Mouse (Mus musculus) heart, adult 2 months (tissue): ENCODE results near the gene Amotl1. TPM values are rescaled to one million over a fixed set of nuclear protein-coding genes. Genes with fewer than 3 reads are reported as not detected.

Source experiments
- DNase-seq, 2 experiments: peaks; one replicate each; pipeline ENCODE4 v3.0.0; 2021
- H3K27ac ChIP-seq: fragments of 200-600 bp; 2 replicates; pipeline ENCODE4 v1.8.1; 2022
- H3K27me3 ChIP-seq: fragments of 200-500 bp; 2 replicates; pipeline ENCODE4 v1.6.1; 2012; ENCODE audit warnings: mild to moderate bottlenecking, low read length, inconsistent platforms, mixed read lengths; ENCODE audit not compliant: control insufficient read depth, insufficient read depth
- H3K36me3 ChIP-seq: fragments of 200-500 bp; 2 replicates; pipeline ENCODE4 v1.6.1; 2012; ENCODE audit warnings: low read length, inconsistent platforms; ENCODE audit not compliant: control insufficient read depth, insufficient read depth
- H3K4me1 ChIP-seq: fragments of 200-500 bp; 2 replicates; pipeline ENCODE4 v1.6.1; 2011; ENCODE audit warnings: low read length; ENCODE audit not compliant: control insufficient read depth, insufficient read depth
- H3K4me3 ChIP-seq: fragments of 200-600 bp; 2 replicates; pipeline ENCODE4 v1.8.1; 2022
- H3K79me2 ChIP-seq: fragments of 200-500 bp; replicated peaks from 2 replicates; pipeline ENCODE4 v1.6.1; 2012; ENCODE audit warnings: mild to moderate bottlenecking, inconsistent platforms, low read length, moderate library complexity, mixed read lengths; ENCODE audit not compliant: control insufficient read depth, insufficient read depth
- H3K9ac ChIP-seq: fragments of 200-500 bp; 2 replicates; pipeline ENCODE4 v1.6.1; 2012; ENCODE audit warnings: low read depth, mild to moderate bottlenecking, control low read depth, inconsistent platforms, low read length, mixed read lengths
- CTCF ChIP-seq: fragments of 200-600 bp; IDR thresholded peaks from 2 replicates; pipeline ENCODE4 v1.8.1; 2022; ENCODE audit warnings: antibody characterized with exemption, mild to moderate bottlenecking, moderate library complexity
- EP300 ChIP-seq: fragments of 200-500 bp; IDR thresholded peaks from 2 replicates; pipeline ENCODE4 v1.6.1; 2011; ENCODE audit warnings: low read depth, low read length, control low read depth; ENCODE audit not compliant: insufficient read depth
- POLR2A ChIP-seq: fragments of 200-500 bp; IDR thresholded peaks from 2 replicates; pipeline ENCODE4 v1.6.1; 2011; ENCODE audit warnings: mild to moderate bottlenecking, low read depth, low read length, control low read depth; ENCODE audit not compliant: insufficient read depth
- WGBS: fragments of 180-500 bp; shearing (Covaris S2); methylation state at CpG from one replicate; pipeline ENCODE4 v1.1.7; 2018; 5-methylcytosine and 5-hydroxymethylcytosine counted together
- intact Hi-C: fragments of 180-260 bp; cut with DNase I; formaldehyde crosslinking; loops from one replicate; pipeline ENCODE4 v1.15.1; 2025
- polyA plus RNA-seq: library from polyadenylated mRNA; depleted of rRNA; stranded (reverse); fragments of >200 nt; gene quantifications from 2 replicates; pipeline ENCODE4 v1.2.3, GENCODE M21; 2012; rRNA removed
- total RNA-seq, 2 experiments: library from RNA; stranded (reverse); gene quantifications; 2 replicates each; pipeline ENCODE4 v1.2.3; 2021

Gene Amotl1
- total and polyA plus RNA-seq, 3 experiments, result 27.4 to 59.5 (median 58.3) TPM

GRCm38 (mm10) chr9:14500023-14500915 is 144.6 kb downstream of the Amotl1 start, which contains the start of the genes Kdm4d and Cwc15:
Kdm4d (minus strand) TSS chr9:14500482.
Cwc15 (plus strand) TSS chr9:14500617.
- Histone ChIP-seq H3K27ac (peak within 1 kb of the TSS; percentile 70), H3K9ac (peak within 1 kb of the TSS; percentile 96), H3K4me3 (peak within 1 kb of the TSS; percentile 61), H3K4me1 (no peaks in the 10 kb centered on the region), H3K36me3 (peaks cover 5% of the 10 kb centered on the region), H3K27me3 (no peaks in the 10 kb centered on the region), H3K79me2 (peaks cover 2% of the 10 kb centered on the region)
- intact Hi-C loops, result loop anchor here (5.0 to 10.0 kb wide), 2 partner anchors 223 to 285 kb away; partner anchors contain the start of genes Ankrd49, Mre11a and Sesn3
- TF ChIP-seq CTCF, result no peak
- no peak for TF ChIP-seq EP300
- peak; percentile 78 for TF ChIP-seq POLR2A
- under 1% methylated on average over 59 of the region's 59 CpGs for WGBS
- DNase-seq, result peak; percentile 92 to 94

GRCm38 (mm10) chr9:14498896-14499705 is 145.8 kb downstream of the Amotl1 start:
- TF ChIP-seq EP300 (no peak), POLR2A (no peak), CTCF (no peak)
- Histone ChIP-seq H3K79me2 (peaks cover 2% of the 10 kb centered on the region), H3K4me3 (no peak overlapping the region), H3K36me3 (peaks cover 4% of the 10 kb centered on the region), H3K9ac (no peak overlapping the region), H3K27ac (no peak overlapping the region), H3K27me3 (no peaks in the 10 kb centered on the region), H3K4me1 (no peaks in the 10 kb centered on the region)
- no peak for DNase-seq
- 74% methylated on average over 4 of the region's 4 CpGs for WGBS
- intact Hi-C loops, result loop anchor here (5.0 kb wide), 1 partner anchor 117 kb away; the partner anchor contains the start of gene Endod1

Other genes with a start within 250 kb of the Amotl1 start
- not detected for gene Kdm4d, start 144.6 kb downstream of the Amotl1 start, total RNA-seq
- 0.18 TPM in 1 of 2 replicates, not detected in the other for gene Kdm4d, start 144.6 kb downstream of the Amotl1 start, polyA plus RNA-seq
- gene Cwc15, start 144.4 kb downstream of the Amotl1 start, total RNA-seq, result 10 to 100 TPM; 60.8 to 71.6 TPM
- 13.6 and 21.6 TPM in 2 replicates for gene Cwc15, start 144.4 kb downstream of the Amotl1 start, polyA plus RNA-seq
- not detected for gene Piwil4, start 95.7 kb upstream of the Amotl1 start, total RNA-seq
- not detected in 2 replicates for gene Piwil4, start 95.7 kb upstream of the Amotl1 start, polyA plus RNA-seq
- under 1 TPM; 0.39 to 0.43 TPM for gene Fut4, start 107.3 kb upstream of the Amotl1 start, total RNA-seq
- gene Fut4, start 107.3 kb upstream of the Amotl1 start, polyA plus RNA-seq, result 0.49 and 0.59 TPM in 2 replicates
- not detected for gene 1700012B09Rik, start 126.0 kb upstream of the Amotl1 start, total RNA-seq
- not detected in 2 replicates for gene 1700012B09Rik, start 126.0 kb upstream of the Amotl1 start, polyA plus RNA-seq
- 10 to 100 TPM in 1 of 2 experiments, 1 to 10 TPM in 1; 9.8 to 10.4 TPM for gene Mre11a, start 139.6 kb upstream of the Amotl1 start, total RNA-seq
- gene Mre11a, start 139.6 kb upstream of the Amotl1 start, polyA plus RNA-seq, result 2.8 and 7.0 TPM in 2 replicates
- gene Ankrd49, start 139.8 kb upstream of the Amotl1 start, total RNA-seq, result 1 to 10 TPM; 5.3 to 7.6 TPM
- 3.9 and 6.9 TPM in 2 replicates for gene Ankrd49, start 139.8 kb upstream of the Amotl1 start, polyA plus RNA-seq
- gene Gpr83, start 215.2 kb upstream of the Amotl1 start, total RNA-seq, result not detected
- 0.14 and 0.15 TPM in 2 replicates for gene Gpr83, start 215.2 kb upstream of the Amotl1 start, polyA plus RNA-seq